ENCODE assay signal across 8 mouse cellular contexts in genomic region chr4:101507571-101508422, GRCm38 (mm10). TPM values are rescaled to one million over a fixed set of nuclear protein-coding genes. Genes with fewer than 3 reads are reported as not detected.
A peak's percentile ranks its signal among the peaks of the same experiment; 100 is the strongest.
DNase-seq lines count a peak whose midpoint lies in the region; ATAC-seq lines count a peak whose summit lies in the region.

No protein-coding gene starts in this region.

- 10% methylated on average over 24 of the region's 24 CpGs for WGBS in heart, embryonic 10.5 days
- 12% methylated on average over 24 of the region's 24 CpGs for WGBS in limb, embryonic 10.5 days
- 8% methylated on average over 24 of the region's 24 CpGs for WGBS in midbrain, embryonic 12.5 days
- WGBS in stomach, embryonic 16.5 days = 11% methylated on average over 24 of the region's 24 CpGs

- peak overlapping the region; percentile 21; the same call in 1 of the 2 replicates for H3K9ac ChIP-seq in midbrain, embryonic 12.5 days (replicated peaks)
- H3K9ac ChIP-seq in stomach, embryonic 16.5 days (ENCODE audit: low read length) = peak overlapping the region; percentile 59

- 0 out of 2 replicates have a peak overlapping the region, but pooled peaks have one; percentile 19 for H3K27ac ChIP-seq in heart, embryonic 10.5 days
- no peak overlapping the region for H3K27ac ChIP-seq in limb, embryonic 10.5 days
- H3K27ac ChIP-seq in midbrain, embryonic 12.5 days (replicated peaks) = no peak overlapping the region
- no peak overlapping the region for H3K27ac ChIP-seq in stomach, embryonic 16.5 days (ENCODE audit: low read length)

- peaks cover 24% of the 10 kb centered on the region for H3K27me3 ChIP-seq in heart, embryonic 10.5 days (ENCODE audit: insufficient read depth, poor library complexity, severe bottlenecking)
- H3K27me3 ChIP-seq in limb, embryonic 10.5 days (ENCODE audit: low read depth, poor library complexity, severe bottlenecking) = peaks cover 21% of the 10 kb centered on the region
- peaks cover 20% of the 10 kb centered on the region for H3K27me3 ChIP-seq in midbrain, embryonic 12.5 days
- H3K27me3 ChIP-seq in stomach, embryonic 16.5 days (ENCODE audit: control insufficient read depth, insufficient read depth, low read length) = peaks cover 7% of the 10 kb centered on the region; the same call in 1 of the 2 replicates

- peaks cover 6% of the 10 kb centered on the region for H3K4me1 ChIP-seq in heart, embryonic 10.5 days
- peaks cover 13% of the 10 kb centered on the region for H3K4me1 ChIP-seq in limb, embryonic 10.5 days
- H3K4me1 ChIP-seq in midbrain, embryonic 12.5 days = peaks cover 11% of the 10 kb centered on the region
- peaks cover 14% of the 10 kb centered on the region for H3K4me1 ChIP-seq in stomach, embryonic 16.5 days (ENCODE audit: control insufficient read depth, insufficient read depth, low read length)

- H3K4me2 ChIP-seq in midbrain, embryonic 12.5 days (replicated peaks) = peak overlapping the region; percentile 82
- peak overlapping the region; percentile 69 for H3K4me2 ChIP-seq in stomach, embryonic 16.5 days (ENCODE audit: low read depth, low read length)

- peak overlapping the region; percentile 61 for H3K4me3 ChIP-seq in heart, embryonic 10.5 days
- H3K4me3 ChIP-seq in limb, embryonic 10.5 days = peak overlapping the region; percentile 55
- H3K4me3 ChIP-seq in midbrain, embryonic 12.5 days = peak overlapping the region; percentile 43
- peak overlapping the region; percentile 45 for H3K4me3 ChIP-seq in stomach, embryonic 16.5 days (replicated peaks; ENCODE audit: low read length)

- H3K9me3 ChIP-seq in heart, embryonic 10.5 days = no peaks in the 10 kb centered on the region
- no peaks in the 10 kb centered on the region for H3K9me3 ChIP-seq in limb, embryonic 10.5 days (replicated peaks)
- H3K9me3 ChIP-seq in midbrain, embryonic 12.5 days = no peaks in the 10 kb centered on the region
- H3K9me3 ChIP-seq in stomach, embryonic 16.5 days (replicated peaks; ENCODE audit: control insufficient read depth, low read length) = no peaks in the 10 kb centered on the region

- H3K36me3 ChIP-seq in heart, embryonic 10.5 days = no peaks in the 10 kb centered on the region
- H3K36me3 ChIP-seq in limb, embryonic 10.5 days = no peaks in the 10 kb centered on the region
- H3K36me3 ChIP-seq in midbrain, embryonic 12.5 days = no peaks in the 10 kb centered on the region
- H3K36me3 ChIP-seq in stomach, embryonic 16.5 days (ENCODE audit: control insufficient read depth, insufficient read depth, low read length) = no peaks in the 10 kb centered on the region

- peak; percentile 50 for ATAC-seq in midbrain, embryonic 12.5 days (ENCODE audit: low FRiP score, low read depth)
- ATAC-seq in stomach, embryonic 16.5 days (ENCODE audit: insufficient read depth, low FRiP score) = no peak

- DNase-seq in adrenal gland, adult 18-20 months (ENCODE audit: low spot score in 2 of 2) = peak; percentile 20 to 29
- DNase-seq in adrenal gland, adult 8-10 months = no peak
- DNase-seq in embryo, embryonic 9.5 days (ENCODE audit: extremely low spot score) = peak; percentile 51
- no peak for DNase-seq in heart, embryonic 10.5 days (ENCODE audit: low spot score)
- DNase-seq in kidney, adult 8-10 months = peak; percentile 79 to 80
- peak; percentile 63 for DNase-seq in limb, embryonic 10.5 days (ENCODE audit: low spot score)

RNA-seq across cellular contexts. Expression of gene Dnajc6, which starts 11.3 kb away (rescaled TPM):
- 1 to 10 TPM; 5.0 to 5.4 TPM for total RNA-seq in adrenal gland, adult 18-20 months (2021)
- total RNA-seq in adrenal gland, adult 8-10 months (2022) = 10 to 100 TPM in 2 of 4 experiments, 1 to 10 TPM in 2; 5.8 to 20.3 (median 11.7) TPM
- polyA plus RNA-seq in heart, embryonic 10.5 days (2016; fragmentation: Nextera tagmentation; extraction: Ambion mirVana) = 0.44 and 0.59 TPM in 2 replicates
- polyA plus RNA-seq in limb, embryonic 10.5 days (2016; fragmentation: Nextera tagmentation; extraction: Ambion mirVana) = 0.23 and 0.51 TPM in 2 replicates
- 10.7 and 11.7 TPM in 2 replicates for polyA plus RNA-seq in midbrain, embryonic 12.5 days (2016; fragmentation: Nextera tagmentation; extraction: Ambion mirVana)
- polyA plus RNA-seq in stomach, embryonic 16.5 days (2015; fragmentation: Nextera tagmentation; extraction: Ambion mirVana) = 1.5 and 2.4 TPM in 2 replicates

Comparison
In these comparisons a context has a peak if more than half of its experiments do, and no peak if none do; other contexts are left out.
1. DNase-seq: peak in adrenal gland, adult 18-20 months (2 of 2), embryo, embryonic 9.5 days (single experiment), kidney, adult 8-10 months (2 of 2) and limb, embryonic 10.5 days (single experiment); none in adrenal gland, adult 8-10 months (single experiment) and heart, embryonic 10.5 days (single experiment).
2. Peak in every context shown above with its lines, with median percentiles within 50 percentile points of each other: H3K4me3 ChIP-seq.